Mouse (Mus musculus) adrenal gland, postnatal 4 days (tissue): ENCODE data around the gene Klhdc7b. TPM values are rescaled to one million over a fixed set of nuclear protein-coding genes. Genes with fewer than 3 reads are reported as not detected.

Experiments
- DNase-seq, 2 experiments: peaks; one replicate each; pipeline ENCODE4 v3.0.0; 2021 to 2022; ENCODE audit warnings: low spot score in 2 of 2, mixed read lengths in 2 of 2
- total RNA-seq, 2 experiments: library from RNA; stranded (reverse); gene quantifications; 2 replicates each; pipeline ENCODE4 v1.2.3; 2021

Gene Klhdc7b
- total RNA-seq, 2 experiments from 2014 or later, result not detected

GRCm38 (mm10) chr15:89374801-89375534, 9.7 kb upstream of the Klhdc7b start:
- DNase-seq, result no peak

DNA sequence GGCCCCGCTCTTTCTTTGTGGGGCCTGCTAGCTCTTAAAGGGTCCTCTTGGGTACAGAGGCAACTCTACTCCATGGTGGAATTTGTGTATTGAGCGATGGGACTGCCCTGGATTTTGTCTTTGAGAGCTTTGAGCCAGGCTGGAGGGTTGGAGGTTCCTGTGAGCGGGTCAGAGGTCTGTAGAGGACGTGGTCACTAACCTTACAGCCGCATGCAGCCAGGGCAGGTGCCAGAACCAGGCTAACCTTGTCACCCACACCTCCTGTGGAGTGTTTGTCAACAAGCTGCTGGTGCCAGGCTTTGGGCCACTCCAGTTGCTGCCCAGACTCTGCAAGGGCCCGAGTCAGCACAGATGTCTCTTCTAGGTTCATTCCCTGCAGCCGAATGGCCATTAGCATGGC, 8.7 kb upstream of the Klhdc7b start:
- DNase-seq, result no peak

GRCm38 (mm10) chr15:89376957-89377356, 7.8 kb upstream of the Klhdc7b start, which contains the start of gene Tymp:
Gene Tymp, minus strand, starts transcription at chr15:89377039.
- DNase-seq, result no peak

- no peak for DNase-seq
These were observed 7.4 kb upstream of the Klhdc7b start for GRCm38 (mm10) chr15:89377362-89377761.

DNA sequence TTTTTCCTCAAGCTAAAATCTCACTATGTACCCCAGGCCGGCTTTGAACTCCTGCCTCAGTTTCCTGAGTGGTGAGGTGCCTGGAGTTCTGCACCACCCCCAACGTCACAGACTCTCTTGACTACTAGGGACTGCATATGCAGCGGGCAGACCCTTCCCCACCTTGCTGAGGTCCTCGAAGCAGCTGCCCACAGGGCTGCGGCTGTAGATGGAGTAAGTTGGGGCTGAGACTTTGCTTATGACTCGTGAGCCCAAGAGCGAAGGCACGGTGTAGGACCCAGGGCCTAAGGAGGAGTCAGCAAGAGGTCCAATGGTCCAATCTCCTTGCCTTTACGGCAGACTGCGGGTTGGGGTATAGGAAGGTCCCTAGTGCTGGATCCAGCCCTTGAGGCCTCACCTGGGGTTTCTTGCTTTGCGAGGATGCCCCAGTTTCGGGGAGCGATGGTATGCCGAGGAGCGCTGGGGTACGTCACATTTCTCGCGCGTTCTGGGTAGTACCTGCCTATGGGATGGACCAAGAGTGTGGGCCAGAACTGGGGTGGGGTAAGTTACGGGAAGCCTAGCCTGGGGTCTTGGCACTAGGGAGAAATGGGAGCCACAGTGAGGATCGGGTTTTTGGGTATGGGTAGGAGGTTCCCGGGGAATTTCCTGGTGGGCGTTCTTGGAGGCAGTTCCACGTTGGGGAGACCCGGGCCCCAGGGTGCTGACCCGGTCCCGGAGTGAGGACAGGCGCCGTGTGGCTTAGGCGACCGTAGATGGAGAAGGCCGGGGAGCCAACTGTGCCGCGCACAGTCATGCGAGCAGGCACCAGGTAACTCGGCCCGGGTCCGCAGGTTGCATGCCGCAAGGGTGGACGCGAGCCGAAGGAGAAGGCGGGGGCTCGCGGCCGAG, 6.5 kb upstream of the Klhdc7b start:
- DNase-seq, result no peak

GRCm38 (mm10) chr15:89378831-89379401, 5.8 kb upstream of the Klhdc7b start, which contains the start of gene Odf3b:
Gene Odf3b, minus strand, starts transcription at chr15:89379282.
- DNase-seq, result no peak

DNA sequence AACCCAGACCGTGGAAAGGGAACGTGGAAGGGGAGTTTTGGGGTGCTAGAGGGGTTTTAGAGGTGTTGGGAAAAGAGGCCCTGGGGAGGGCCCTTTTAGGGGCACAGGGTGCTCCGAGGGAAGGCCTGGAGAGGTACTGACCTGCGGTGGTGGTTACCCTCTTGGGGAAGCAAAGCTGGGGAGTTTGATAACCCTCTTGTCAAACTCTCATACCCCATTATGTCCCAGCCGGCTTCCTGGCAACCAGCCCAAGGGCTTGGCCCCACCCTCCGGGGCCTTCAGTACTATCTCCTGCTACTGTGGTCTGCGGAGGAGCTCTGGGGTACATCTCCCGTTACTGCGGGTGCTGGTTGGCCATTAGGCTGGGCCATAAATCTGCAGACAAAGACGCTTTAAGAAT, 5.3 kb upstream of the Klhdc7b start:
- DNase-seq, result no peak

DNA sequence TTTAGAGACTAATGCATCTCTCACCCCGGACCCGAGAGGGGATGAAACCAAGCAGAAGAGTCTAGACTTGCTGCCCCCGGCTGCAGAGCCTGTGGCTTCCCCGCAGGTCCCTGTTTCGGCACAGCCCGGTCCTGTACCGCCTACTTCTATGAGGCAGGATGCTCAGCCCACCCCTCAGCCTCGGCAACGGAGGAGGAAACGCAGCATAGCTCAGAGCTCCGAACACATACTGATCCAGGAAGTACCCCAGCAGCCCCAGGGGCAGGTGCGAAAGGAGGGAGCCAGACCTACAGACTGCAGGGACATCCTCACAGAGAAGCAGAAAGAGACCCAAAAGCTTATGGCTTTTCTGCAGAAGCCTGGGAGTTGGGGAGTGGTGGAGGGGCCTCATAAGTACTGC, 2.4 kb downstream of the Klhdc7b start:
- DNase-seq, result no peak

DNA sequence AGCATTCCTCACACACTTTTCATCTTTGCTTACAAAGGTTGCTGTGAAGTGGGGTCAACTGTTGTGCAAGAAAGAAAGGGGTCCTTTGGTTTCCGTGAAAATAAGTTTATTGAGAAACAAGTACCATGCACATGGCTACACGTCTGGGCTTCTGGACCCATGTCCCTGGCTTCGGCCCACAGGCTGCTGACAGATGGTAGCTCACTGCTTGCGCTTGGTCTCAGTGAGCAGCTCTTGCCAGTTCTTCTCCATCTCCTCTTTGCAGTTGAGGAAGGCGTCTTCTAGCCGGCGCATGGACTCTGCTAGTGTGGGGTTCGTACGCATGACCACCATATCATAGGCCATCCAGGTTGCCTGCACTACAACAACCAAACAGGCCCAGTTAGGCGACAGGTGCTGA, 5.4 kb downstream of the Klhdc7b start:
- no peak for DNase-seq

DNA sequence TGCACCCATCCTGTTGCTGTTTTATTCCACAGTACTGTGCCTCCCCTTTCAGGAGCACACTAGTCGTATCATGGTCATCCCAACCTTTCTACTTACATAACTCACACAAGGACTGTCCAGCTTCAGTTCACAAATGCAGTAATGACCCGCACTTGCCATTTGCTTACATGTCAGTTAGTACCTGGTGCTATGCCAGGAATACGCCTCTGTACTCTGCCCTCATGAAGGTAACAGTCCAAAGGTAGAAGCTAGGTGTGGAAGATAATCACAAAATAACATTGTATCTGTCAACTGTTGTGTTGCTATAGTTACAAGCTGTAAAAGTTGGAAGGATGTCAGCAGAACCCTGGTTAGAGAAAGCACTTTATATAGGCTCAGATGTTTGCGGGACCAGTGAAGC, 12.2 kb downstream of the Klhdc7b start:
- DNase-seq, result no peak

- no peak for DNase-seq
These were observed 13.4 kb downstream of the Klhdc7b start for GRCm38 (mm10) chr15:89398146-89398545.

- no peak for DNase-seq
These were observed 15.0 kb downstream of the Klhdc7b start for GRCm38 (mm10) chr15:89399716-89400115.

DNA sequence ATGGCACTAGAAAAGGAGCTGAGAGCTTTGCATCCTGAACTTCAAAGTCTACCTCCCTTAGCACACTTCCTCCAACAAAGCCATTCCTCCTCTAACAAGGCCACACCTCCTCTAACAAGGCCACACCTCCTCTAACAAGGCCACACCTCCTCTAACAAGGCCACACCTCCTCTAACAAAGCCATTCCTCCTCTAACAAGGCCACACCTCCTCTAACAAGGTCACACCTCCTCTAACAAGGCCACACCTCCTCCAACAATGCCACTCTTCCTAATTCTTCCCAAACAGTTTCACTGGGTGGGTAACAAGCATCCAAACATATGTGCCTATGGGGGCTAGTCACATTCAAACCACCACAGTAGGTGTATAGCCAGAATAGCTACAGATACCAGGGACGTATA, 17.8 kb downstream of the Klhdc7b start:
- no peak for DNase-seq

GRCm38 (mm10) chr15:89404831-89405623, 20.3 kb downstream of the Klhdc7b start:
- no peak for DNase-seq

DNA sequence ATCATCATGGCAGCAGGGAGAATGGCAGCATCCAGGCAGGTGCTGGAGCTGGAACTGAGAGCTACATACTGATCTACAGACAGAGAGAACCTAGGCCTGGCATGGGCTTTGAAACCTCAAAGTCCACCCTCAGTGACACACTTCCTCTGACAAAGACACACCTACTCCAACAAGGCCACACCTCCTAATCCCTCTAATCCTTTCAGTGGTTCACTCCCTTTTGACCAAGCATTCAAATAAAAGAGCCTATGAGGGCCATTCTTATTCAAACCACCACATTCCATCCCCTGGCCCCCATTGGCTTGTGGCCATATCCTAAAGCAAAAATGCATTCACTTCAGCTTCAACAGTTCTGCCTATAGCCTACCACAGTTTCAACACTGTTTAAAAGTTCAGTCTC, 22.0 kb downstream of the Klhdc7b start:
- DNase-seq, result no peak

DNA sequence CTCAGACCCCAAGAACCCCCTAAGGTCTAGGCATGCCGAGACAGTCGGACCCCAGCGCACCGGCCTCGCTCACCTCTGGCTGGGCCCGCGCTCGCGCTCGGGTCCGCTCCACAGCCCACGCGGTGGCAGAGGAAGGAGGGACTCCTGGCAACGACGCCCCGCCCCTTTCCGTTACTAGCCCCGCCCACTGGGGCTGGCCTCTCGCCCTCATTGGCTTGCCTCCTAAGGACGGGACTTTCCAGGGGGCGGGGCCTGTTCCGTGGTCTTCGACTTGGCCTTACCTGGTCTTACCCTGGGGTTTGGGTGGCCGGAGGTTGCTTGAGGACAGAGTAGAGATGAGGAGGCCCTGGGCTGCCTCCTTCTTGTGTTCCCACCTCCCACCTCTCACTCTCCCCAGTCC, 25.4 kb downstream of the Klhdc7b start, which contains the start of gene Syce3:
Gene Syce3 (minus strand): TSS at position 386 of the 400 bp plus-strand sequence.
- DNase-seq, result no peak

GRCm38 (mm10) chr15:89415282-89415681, 30.6 kb downstream of the Klhdc7b start:
- no peak for DNase-seq

DNA sequence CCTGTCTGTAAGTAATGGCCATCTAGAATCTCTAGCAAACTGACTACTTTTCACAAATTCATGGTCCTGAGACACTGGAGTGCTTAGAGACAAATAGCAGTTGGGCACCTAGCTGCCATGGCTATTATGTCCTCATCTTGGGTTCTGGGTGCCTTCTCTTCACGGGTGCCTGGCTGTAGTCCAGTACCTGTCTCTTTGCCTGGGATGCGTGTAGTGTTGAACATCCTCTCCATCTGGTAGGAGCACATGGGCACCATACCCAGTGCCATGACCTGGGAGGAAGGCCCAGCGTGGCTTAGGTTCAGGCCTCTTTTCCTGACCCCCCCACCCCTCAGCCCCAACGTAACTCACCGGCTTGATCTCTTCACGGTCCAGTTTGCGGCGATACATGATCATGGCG, 37.2 kb downstream of the Klhdc7b start:
- no peak for DNase-seq

DNA sequence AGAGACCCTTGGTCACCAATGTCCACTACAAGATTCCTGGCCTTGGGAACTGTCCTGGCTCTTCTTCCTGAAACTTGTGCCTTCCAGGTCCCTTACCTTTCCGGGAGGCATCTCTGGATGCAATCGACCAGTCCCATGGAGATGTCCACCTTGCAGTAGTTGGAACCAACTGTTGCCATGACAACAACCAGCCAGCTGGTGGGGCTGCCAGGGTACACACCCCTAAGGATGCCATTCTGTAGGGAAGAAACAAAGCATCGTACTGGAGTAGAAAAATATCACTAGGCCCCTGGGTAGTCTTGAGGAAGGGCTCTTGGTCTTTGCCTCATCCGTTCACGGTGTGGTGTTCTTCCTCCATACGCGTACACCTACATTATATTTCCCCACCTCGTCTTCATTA, 39.9 kb downstream of the Klhdc7b start:
- DNase-seq, result no peak

GRCm38 (mm10) chr15:89425711-89426121, 41.0 kb downstream of the Klhdc7b start, which contains the start of gene Cpt1b:
Gene Cpt1b, minus strand, starts transcription at chr15:89425863.
- DNase-seq, result no peak

GRCm38 (mm10) chr15:89426716-89427115, 42.0 kb downstream of the Klhdc7b start:
- DNase-seq, result no peak
